Mouse (Mus musculus): ENCODE data around the gene Ak4.

Gene Ak4

DNA sequence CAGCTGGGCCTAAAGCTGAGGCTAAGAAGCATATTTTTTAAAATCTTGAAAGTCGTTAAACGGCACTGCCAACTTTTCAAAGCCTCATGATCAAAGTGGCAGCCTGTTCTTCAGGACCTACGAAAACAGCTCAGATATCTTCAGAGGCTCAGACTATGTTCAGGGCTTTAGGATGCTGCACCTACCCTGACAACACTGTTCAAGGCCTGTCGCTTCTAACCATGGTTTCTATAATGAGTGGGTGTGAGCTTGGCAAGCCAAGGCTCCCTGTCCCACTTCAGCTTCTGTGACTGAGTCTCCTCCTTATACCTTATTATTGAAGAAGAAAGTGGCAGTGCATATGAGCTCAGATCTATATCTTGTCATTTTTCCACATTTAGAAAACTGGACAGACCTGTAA is 40.3 kb downstream of the Ak4 start:
- no peak for DNase-seq (ENCODE audit: low read depth, low spot score)

- DNase-seq (ENCODE audit: low read depth, low spot score), result no peak
Measured at GRCm38 (mm10) chr4:101460114-101460513, 41.0 kb downstream of the Ak4 start.

- DNase-seq (ENCODE audit: low read depth, low spot score), result no peak
Measured at GRCm38 (mm10) chr4:101462065-101462464, 43.0 kb downstream of the Ak4 start.

DNA sequence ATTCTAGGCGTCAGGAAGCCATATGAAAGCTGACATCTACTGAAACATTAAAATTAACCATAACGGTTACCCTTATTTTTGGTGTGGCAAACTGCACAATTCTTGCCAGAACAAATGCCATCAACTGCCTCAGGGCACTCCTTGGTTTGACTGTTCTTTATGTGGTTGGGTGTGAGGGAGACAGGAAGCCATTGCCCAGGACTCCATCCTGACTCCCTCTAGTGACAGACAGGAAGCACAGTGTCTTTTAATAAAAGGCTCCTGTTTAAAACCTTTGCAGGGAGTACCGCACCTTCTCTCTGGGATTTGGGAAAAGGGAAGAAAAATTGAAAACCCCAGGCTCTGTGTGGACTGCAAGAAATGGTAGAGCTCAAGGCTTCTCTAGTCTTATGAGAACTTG is 47.2 kb downstream of the Ak4 start:
- peak; percentile 55 for DNase-seq (ENCODE audit: low read depth, low spot score)

- no peak for DNase-seq (ENCODE audit: low read depth, low spot score)
Measured at GRCm38 (mm10) chr4:101469242-101469641, 50.2 kb downstream of the Ak4 start.

DNA sequence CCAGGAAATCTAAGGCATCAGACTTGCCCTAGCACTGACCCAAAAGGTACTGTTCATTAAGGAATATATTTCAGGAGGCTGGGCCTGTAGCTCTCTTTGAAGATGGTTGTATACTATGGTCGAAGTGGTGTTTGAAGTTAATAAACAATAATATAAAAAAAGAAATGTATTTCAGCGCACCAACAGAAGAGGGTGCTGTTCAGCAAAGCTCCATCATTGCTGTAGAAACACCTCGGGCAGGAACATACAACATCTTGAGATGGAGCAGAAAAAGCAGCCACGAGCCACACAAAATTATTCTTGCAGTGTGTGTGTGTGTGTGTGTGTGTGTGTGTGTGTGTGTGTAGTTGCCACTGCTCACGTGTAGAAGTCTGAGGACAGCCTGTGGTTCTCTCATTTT is 51.5 kb downstream of the Ak4 start:
- DNase-seq (ENCODE audit: low read depth, low spot score), result no peak

DNA sequence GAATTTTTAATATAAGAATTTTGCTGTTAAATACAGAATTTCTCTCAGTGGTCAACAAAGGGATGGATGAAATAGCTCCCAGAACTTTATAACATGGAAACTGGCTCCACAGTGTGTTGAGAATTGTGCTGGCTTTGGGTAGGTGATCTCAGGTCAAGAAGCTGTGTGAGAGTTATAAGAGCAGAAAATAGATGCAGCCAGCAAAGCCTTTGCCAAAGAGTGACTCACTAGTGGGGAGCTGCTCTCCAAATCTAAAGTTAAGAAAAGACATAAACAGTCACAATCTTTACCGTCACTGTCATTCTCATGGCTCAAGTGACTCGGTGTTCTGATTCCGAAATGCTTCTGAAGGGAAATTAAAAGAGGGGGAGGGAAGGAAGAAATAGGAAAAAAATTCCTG is 53.7 kb downstream of the Ak4 start:
- no peak for DNase-seq (ENCODE audit: low read depth, low spot score)

- no peak for DNase-seq (ENCODE audit: low read depth, low spot score)
Measured at GRCm38 (mm10) chr4:101490320-101490917, 71.3 kb downstream of the Ak4 start.

- DNase-seq (ENCODE audit: low read depth, low spot score), result no peak
Measured at GRCm38 (mm10) chr4:101491704-101492103, 72.6 kb downstream of the Ak4 start.

DNA sequence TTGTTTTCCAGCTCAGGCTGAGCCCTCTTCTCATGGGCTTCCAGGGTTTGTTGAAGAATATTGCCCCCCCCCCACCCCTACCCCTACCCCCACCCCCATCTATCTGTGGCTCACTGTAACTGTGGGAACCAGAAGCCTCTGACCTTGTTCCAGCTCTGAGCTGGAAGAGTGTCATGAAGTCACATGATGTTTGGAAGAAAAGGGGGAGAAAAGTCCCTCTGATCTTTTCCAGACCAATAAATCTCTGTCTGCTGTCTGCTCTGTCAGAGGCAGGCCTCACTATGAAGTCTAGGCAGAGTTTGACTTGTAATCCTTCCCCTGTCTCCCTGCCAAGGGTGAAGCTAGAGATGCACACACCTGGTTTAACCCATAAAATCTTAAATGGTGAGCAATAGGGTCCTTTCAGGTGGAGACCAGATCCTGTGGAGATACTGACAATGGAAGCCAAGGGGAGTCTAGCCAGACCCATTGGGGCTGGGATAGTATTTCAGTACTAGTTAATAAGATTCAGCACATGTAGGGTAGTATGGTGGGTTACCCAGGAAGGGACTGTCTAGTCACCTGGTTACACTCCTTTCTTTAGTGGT is 74.6 kb downstream of the Ak4 start:
- DNase-seq (ENCODE audit: low read depth, low spot score), result peak; percentile 66

- no peak for DNase-seq (ENCODE audit: low read depth, low spot score)
Measured at GRCm38 (mm10) chr4:101496188-101496533, 77.1 kb downstream of the Ak4 start.

GRCm38 (mm10) chr4:101496534-101497237 is 77.6 kb downstream of the Ak4 start, which contains the start of gene Dnajc6:
Gene Dnajc6 (plus strand): TSS chr4:101496648.
- DNase-seq (ENCODE audit: low read depth, low spot score), result peak; percentile 72

- DNase-seq (ENCODE audit: low read depth, low spot score), result peak; percentile 34
Measured at GRCm38 (mm10) chr4:101497336-101497735, 78.3 kb downstream of the Ak4 start.

GRCm38 (mm10) chr4:101504470-101505007 is 85.5 kb downstream of the Ak4 start:
- no peak for DNase-seq (ENCODE audit: low read depth, low spot score)

GRCm38 (mm10) chr4:101505966-101506365 is 86.9 kb downstream of the Ak4 start:
- DNase-seq (ENCODE audit: low read depth, low spot score), result no peak

GRCm38 (mm10) chr4:101506372-101506771 is 87.3 kb downstream of the Ak4 start:
- DNase-seq (ENCODE audit: low read depth, low spot score), result peak; percentile 26

DNA sequence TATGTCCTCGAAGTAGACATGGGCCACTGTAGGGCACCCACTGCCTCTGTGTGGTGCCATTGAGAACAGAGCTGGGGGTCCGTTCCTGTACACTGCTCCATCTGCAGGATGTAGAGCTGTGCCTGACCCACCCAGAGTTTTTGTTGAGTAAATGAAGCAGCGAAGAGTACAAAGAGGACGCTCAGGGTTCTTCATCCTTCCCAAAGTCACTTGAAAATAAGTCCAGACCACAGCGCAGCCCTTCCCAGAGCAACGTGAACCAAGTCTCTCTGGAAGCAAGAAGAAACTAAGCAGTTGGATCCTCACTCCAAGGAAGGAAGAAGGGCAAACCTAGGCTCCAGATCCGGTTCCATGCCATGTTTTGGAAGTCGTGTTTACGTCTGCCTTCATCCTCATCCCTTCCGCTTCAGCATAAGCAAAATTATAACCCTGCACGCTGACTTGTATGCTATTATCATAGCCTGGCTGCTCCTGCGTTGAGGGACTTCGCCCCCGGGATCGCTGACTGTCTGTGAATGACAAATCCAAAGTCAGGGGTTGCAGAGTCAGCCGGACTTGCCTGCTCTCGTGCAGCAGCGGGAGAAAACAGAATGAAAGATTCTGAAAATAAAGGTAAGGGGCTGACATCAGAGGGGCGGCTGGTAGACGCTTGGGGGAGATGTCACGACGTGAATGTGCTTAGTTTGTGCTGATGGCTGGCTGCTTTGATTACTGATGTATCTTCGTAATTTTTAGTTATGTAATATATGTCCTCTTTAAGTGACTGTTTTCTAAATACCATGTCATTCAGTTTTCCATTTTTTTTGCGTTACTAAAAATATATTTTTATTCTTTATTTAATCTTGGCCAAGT is 88.7 kb downstream of the Ak4 start:
- DNase-seq (ENCODE audit: low read depth, low spot score), result peak; percentile 88

GRCm38 (mm10) chr4:101508431-101508830 is 89.4 kb downstream of the Ak4 start:
- peak; percentile 74 for DNase-seq (ENCODE audit: low read depth, low spot score)

- DNase-seq (ENCODE audit: low read depth, low spot score), result peak; percentile 67
Measured at GRCm38 (mm10) chr4:101508851-101509577, 89.9 kb downstream of the Ak4 start.

DNA sequence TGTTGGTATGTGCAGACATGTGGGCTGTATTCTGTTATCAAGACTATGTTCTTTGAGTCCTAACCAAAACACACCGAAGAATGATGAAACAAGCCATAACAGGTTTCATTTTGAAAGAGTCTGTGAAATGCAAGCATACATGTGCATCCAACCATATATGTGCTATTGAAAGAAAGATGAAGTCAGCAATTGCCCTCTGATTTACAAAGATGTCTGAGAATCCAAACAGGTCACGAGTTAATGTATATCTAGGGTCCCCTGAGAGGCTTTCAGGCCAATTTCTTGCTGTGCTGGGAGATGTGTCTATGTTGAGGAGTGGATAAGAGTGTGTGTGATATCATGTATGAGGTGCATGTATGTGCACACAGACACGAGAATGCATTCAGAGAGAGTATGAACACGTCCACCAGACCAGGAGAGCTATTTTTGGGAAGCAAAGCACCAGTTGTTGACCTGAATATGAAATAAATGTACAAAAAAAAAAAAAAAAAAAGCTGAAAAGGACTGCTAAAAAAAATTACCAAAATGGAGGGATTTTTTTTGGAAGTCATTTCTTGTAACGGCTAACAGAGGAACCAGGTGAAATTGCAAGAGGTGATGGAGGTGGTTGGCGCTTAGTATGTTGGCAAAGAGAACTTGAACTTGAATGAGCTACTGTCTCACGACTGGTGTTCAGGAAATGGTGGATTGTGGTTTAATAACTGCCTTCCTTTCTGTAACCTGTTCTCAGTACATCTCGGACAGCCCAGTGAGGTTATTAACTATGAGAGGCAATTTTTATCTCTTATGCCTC is 91.2 kb downstream of the Ak4 start:
- DNase-seq (ENCODE audit: low read depth, low spot score), result no peak

- no peak for DNase-seq (ENCODE audit: low read depth, low spot score)
Measured at GRCm38 (mm10) chr4:101510904-101511210, 91.8 kb downstream of the Ak4 start.

Measured in ZHBTc4 (cell line).